Mouse (Mus musculus): ENCODE data around the gene Zfp518a. TPM values are rescaled to one million over a fixed set of nuclear protein-coding genes. Genes with fewer than 3 reads are reported as not detected.

Zfp518a gene
- 10 to 100 TPM; 12.9 to 14.6 TPM for polyA plus RNA-seq (2017; shearing (Covaris generic))

DNA sequence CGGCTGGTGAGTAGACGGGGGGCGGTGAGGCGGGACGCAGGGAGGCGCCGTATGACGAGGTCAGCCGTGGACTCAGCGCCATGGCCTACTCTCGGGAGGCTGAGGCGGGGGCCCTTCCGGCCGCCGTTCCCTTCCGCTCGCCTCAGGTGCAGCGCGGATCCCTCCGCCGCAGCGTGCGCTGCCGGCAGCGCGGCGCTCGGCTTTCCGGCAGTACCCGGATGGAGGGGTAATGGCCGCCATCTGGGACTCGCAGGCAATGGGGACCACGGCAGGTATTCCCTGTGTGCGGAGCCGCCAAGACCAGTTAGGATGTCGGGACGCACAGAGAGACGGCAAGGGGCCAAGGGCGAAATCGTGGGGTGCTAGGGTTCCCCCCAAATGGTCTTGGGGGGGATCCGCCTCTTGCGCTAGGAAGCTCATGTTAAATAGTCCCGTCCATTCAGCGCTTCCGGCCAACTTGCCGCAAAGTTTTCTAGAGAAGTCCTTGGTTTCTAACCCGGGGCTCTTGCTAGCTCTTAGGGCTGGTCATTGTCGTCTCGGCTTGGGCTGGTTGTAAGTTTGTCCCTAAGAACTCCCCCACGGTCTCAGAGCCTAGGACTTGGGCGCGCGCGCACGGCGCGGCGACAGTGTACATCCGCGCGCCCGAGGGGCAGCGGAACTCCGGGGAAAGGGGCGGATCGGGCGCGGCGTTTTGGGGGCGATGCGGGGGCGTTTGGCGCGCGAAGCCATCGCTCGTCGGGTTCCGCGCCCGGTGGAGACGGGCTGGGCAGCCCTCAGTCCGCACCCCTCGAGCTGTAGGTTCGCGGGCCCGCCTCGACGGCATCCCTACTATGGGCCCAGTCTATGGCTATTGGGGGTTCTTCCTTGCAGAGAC lies at the start of gene Zfp518a:
TSS of gene Zfp518a (plus strand) at position 187 of the 874 bp plus-strand sequence.
- peak; percentile 80 for ATAC-seq

DNA sequence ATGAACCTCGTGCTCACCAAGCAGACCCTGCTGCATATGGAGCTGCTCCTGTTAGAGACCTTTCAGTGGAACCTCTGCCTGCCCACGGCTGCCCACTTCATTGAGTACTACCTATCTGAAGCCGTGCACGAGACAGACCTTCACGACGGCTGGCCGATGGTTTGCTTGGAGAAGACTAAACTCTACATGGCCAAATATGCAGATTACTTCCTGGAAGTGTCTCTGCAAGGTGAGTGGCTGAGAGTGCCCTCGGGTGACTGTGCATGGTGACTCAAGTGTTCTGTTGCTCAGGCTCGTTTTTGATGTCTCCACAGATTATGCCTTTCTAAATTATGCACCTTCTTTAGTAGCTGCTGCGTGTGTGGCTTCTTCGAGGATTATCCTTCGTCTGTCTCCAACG lies 49.8 kb upstream of the Zfp518a start:
- ATAC-seq, result no peak

DNA sequence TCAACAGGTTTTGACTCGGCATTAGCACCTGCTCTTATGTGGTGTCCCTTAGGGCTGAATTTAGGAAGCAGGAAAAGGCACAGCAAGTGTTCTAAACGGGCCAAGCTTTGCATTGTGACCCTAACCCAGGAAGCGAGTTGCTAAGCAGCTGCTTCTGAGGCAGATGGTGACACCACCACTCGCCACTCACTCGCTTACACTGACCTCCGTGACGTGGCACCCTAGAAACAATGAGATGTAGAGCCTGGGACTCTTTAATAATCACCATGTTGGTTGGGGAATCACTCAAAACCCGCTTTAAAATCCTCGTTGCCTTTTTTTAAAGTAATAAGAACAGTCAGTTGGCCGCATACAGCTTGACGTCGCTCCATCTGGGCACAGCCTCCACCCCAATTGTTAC lies 45.1 kb upstream of the Zfp518a start:
- no peak for ATAC-seq

DNA sequence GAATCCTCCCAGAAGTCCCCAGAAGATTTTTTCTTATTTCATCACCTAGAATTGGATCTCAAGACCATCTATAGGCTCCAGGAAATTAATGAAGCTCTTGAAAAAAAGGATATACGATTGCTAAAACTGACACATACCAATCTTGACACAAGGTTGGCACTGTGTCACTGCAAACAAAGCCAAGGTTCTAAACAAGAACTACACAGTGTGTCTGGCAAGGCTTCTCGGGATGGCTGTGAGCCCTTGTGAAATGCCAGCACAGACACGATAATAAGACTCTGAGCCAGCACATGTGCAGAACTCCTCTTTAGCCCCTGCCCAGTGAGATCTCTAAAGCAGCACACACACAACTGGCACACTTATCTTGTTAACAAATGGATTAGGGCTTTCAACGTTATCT lies 35.0 kb upstream of the Zfp518a start:
- ATAC-seq, result no peak

DNA sequence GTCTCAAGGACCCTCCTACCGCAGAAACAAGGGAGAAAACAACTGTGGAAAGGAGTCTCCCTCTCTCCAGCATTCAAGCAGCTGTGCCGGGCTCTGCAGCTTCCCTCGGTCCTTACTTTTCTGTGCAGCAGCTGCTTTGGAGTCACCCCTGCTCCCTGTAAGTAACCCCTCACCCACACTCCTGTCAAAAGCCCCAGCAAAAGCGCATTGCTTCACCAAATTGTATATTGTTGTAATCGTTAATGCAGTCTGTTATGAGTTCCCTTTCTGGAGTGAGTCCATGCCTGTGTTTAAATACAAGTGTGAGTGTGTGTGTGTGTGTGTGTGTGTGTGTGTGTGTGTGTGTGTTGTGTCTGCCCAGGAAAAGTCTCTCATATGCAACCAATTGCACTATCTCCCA lies 26.2 kb upstream of the Zfp518a start:
- no peak for ATAC-seq

DNA sequence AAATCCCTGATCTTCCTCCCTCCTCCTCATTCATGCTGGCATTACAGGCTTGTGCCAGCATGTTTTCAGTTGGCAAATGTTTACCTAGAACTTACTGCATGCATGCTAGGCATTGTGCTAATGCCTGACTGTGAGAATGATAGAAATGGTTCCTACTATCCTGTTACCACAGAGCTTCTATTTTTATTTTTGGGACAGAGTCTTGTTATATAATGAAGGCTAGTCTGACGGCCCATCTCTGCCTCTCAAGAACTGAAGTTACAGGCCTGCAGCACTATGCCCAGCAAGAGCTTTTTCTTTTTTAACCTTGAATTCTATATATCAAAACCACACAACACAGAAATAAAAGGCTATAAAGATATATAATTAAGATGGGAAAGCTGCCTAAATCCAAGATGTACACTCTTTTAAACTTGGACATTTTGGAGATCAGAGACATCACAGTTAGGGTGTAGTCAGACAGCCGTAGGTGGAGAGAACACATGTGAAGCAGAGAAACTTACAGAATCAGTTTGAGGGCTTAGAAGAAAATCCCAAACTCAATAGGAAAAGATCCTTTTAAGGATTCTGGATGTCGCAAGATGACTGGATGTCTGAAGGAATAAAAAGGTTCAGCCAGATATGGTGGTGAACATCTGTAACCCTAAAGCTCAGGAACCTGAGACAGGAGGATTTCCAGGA lies 24.9 kb upstream of the Zfp518a start:
- ATAC-seq, result no peak

DNA sequence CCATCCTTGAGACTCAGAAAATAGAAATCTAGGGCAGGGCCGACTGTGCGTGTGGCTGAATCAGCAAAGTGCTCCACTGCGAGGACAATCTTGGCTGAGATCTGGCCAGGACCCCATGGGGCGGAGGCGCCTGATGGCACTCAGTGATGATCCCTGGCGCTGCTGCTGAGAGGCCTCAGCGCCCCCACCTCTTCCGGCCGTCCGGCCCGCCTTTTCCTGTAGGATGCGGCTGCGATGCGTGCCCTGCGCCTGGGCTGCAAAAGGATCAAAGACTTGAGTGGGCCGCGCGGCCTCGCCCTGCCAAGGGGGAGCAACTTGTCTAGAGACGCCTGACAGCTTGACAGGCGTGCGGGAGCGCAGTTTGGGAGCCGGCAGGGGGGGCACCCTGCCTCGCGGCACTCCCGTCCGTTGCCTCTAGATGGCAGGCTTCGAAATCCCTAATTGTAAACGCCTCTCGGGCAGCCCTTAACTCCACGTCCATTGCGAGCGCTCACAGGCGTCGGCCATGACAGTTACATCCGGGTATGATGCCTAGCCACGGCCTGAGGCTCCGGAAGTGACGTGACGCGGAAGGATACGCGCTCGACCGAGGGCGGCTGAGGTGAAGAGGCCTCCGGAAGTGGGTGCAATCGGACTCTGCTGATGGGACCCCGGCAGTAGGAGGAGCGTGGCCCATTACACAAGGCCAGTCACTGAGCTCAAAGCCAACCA lies 21.4 kb upstream of the Zfp518a start:
- peak; percentile 65 for ATAC-seq

DNA sequence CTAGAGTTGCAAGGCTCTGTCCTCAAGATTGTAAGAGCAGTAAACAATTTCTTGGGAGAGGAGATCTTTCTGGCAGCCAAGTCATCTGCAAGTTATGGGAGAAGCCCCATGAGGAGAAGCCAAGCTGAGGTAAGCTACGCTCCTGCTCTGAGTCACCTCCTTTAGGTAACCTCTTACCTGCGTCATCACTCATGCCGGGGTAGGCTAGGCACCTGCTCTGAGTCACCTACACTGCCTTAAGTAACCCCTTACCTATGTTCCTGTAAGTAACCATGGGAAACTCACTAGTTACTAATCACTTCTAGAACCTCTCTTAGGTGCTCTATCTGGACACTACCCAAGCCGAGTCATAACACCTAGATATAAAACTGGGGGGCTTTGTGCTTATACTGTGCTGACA lies 12.8 kb upstream of the Zfp518a start:
- no peak for ATAC-seq

GRCm38 (mm10) chr19:40888887-40889286 lies 5.6 kb upstream of the Zfp518a start:
- no peak for ATAC-seq

DNA sequence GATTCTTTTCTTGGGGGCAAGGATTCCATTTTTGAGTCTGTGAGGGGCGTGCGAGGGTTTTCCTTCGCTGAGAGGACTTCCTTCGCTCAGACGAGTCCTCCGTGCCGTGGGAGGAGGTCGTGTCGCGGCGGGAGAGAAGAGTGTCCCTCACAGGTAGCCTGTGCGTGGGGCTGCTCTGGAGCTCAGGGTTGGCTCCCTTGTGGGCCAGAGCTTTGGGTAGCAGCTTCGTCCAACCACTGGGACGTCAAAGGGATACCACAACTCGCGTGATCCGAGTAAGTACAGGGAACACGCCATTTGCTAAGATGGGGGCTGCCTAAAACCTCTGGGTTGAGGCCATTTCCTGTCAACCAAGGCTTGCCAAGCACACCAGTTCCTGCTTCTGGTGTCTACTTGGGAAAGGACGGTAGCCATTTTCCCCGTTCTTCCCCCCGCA lies 416 bp upstream of the Zfp518a start:
- peak; percentile 58 for ATAC-seq

GRCm38 (mm10) chr19:40895393-40895703 lies 843 bp downstream of the Zfp518a start:
- no peak for ATAC-seq

- no peak for ATAC-seq
These were observed 37.3 kb downstream of the Zfp518a start for GRCm38 (mm10) chr19:40931581-40932369.

GRCm38 (mm10) chr19:40935376-40935775 lies 40.9 kb downstream of the Zfp518a start:
- ATAC-seq, result no peak

DNA sequence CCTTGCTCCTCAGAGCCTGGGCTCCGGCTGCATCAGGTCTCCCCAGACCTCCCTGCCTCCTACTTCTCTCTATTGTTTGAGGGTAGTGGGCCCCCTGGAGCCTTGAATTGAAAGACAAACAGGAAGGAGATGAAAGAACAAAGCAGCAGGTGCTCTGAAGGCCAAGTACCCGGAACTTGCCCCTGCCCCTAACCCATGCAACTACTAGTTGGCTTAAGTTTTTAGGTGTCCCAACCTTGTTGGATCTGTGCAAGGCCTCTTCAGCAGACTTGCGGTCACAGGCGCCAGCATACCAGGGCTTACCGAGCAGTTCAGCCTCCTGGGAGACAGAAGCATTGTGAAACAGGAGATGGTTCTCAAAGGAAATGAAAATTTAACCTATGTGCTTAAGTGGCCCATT lies 41.5 kb downstream of the Zfp518a start:
- ATAC-seq, result no peak

DNA sequence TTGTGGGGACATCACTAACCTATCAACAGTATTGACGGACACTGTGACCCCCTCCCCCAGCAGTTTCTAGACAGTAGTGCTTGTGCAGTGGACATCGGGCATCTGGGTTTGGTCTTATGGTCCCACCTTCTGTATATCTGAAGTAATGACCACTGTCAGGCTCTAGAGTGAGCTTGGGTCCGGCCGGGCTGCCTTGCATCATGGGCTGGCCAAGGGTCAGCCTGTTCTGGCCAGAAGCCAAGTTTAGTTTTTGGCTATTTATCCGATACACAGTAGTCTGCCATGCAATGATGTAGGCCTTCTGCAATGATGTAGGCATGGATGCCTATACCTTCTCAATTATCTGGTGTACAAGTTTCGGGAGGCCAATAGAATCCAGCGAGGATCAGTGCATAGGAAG lies 49.0 kb downstream of the Zfp518a start:
- ATAC-seq, result no peak

DNA sequence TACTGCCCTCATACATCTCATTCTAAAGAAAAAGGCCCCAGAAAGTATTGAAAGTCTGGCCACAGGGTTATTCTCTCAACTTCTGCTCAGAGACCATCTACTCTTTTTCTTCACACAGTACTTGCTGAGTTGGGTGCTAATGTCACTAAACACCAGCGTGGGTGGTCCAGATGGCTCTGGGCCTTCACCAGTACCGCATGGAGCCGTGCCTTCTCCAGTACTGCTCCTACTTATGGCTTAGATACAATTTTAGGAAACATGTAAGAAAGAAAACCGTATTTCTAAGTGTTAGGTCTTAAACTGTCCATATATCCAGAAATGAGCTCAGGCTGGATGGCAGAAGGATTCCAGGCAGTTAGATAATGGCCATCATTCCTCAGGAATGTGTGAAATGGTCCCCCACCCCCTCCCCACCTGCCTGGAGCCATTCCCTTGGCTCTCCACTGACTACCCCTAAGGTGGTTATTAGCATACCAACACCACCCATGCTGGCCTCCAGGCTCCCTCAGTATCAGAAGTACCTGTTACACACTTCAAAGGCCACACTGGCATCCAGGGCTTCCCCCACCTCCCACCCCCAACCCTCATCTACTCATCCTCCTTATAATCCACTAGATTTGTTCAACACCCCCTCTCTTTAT lies 52.6 kb downstream of the Zfp518a start:
- no peak for ATAC-seq

DNA sequence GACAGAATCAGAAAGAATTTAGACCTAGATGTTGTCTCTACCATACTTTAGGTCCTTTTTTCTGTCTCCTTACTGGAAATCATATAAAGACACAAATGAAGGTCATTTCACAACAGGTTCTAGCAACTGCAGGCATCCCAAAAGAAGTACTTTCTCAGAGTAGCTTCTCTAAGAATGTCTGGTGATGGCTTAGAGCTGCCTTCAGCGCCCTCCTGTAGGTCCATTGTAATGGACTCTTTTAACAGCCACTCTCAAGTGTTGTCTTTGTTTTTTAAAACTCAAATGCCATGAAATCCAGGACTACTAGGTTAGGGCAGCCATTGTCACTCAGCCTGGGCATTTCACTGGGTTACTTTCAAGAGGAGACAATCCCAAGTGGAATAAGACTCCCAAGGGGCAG lies 64.5 kb downstream of the Zfp518a start:
- ATAC-seq, result no peak

DNA sequence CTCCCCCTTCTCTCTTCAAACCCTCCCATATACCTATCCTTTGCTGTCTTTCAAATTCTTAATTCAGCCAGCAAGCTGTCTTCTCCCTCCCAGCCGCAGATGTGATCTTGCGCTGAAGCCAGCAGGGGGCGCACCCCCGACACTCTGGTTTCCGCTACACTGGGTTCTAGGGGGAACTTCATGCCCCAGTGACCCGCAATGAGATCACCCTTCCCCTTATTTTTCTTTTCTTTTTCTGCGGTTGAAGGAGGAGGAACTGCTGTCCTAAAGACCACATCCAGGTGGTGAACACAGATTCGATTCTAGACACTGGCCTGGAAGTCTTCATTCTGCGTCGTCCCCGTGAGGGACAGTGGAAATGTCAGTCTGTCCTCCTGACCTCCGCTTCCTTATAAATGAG lies 68.5 kb downstream of the Zfp518a start:
- ATAC-seq, result peak; percentile 52

DNA sequence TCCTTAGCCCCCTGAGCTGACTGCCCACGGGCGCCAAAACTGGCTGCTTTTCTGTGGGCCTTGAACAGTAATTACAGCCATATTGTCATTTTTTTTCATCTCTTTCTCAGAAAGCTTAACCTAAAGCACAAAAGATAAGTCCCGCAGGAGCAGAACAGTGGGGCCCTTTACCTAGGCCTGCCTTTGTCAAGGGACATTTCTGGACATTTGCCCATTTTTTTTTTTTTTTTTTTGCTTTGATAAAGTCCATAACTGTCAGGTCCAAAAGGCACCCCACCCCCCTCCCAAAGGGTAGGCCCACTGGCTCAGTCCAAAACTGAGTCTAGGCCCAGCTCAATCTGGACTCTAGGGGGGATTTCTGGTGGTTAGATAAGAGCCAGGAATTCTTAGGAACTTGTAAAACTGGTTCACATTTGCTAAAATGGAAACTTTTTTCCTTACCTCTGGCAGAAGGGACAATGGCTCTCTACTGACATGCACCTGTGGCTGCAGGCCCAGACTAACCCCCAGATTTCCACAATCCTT lies 69.9 kb downstream of the Zfp518a start:
- ATAC-seq, result no peak

DNA sequence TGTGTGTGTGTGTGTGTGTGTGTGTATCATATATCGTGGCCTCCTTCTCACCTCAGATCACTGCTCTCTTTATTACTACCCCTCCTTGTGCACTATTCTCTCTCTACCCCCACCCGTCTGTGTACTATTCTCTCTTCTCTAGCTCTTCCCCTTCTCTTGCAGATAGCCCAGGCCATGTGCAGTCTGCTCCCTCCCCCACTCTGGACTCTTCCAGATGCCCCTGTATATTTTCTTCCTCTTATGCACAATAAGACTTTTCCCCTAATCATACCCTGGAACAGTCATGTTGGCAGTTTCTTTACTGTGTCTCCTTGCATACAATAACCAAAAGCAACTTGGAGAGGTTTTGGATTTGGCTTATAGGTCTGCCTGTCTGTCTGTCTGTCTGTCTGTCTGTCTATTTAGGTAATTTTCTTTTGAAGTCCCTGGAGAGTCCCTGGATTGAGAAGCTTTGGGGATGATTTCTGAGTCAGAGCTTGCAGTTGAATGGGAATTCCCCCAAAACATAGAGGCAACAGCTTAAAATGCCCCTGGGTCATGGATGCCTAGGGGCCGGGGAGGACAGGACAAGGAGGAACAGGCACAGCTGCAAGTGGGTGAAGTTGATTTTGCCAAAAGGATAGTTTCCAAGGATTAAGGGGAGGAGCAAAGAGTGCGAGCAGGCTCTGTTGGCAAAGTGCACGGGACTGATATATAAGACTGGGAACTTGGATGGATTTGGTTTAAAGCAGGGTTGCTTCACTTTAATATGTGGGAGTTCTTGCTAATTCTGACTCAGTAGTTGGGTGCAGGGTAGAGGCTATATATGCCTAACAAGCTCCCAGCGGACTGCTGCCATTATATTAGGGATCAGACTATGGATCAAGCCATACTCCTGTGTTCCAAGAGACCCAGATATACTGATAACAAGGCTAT lies 70.7 kb downstream of the Zfp518a start:
- ATAC-seq, result no peak
